Mouse (Mus musculus) cerebellum, adult 2 months (tissue): Measurements from ENCODE around the gene Gm9817. TPM values are rescaled to one million over a fixed set of nuclear protein-coding genes. Genes with fewer than 3 reads are reported as not detected.

Experiments used
- DNase-seq, 2 experiments: peaks; one replicate each; pipeline ENCODE4 v3.0.0; 2021
- H3K27ac ChIP-seq: fragments of 200-500 bp; 2 replicates; pipeline ENCODE4 v1.5.1; 2012; ENCODE audit warnings: low read length, control low read depth, inconsistent platforms; ENCODE audit not compliant: insufficient read depth
- H3K27me3 ChIP-seq: fragments of 200-500 bp; 2 replicates; pipeline ENCODE4 v1.6.1; 2012; ENCODE audit warnings: inconsistent platforms, mild to moderate bottlenecking, low read length, moderate library complexity; ENCODE audit not compliant: control insufficient read depth, insufficient read depth
- H3K4me1 ChIP-seq: fragments of 200-500 bp; 2 replicates; pipeline ENCODE4 v1.6.1; 2011; ENCODE audit warnings: low read length; ENCODE audit not compliant: control insufficient read depth, insufficient read depth
- H3K4me3 ChIP-seq: fragments of 200-500 bp; replicated peaks from 2 replicates; pipeline ENCODE3; 2011; ENCODE audit warnings: mild to moderate bottlenecking, low read depth, low read length, control low read depth; ENCODE audit not compliant: insufficient read depth
- CTCF ChIP-seq: fragments of 200-500 bp; IDR thresholded peaks from 2 replicates; pipeline ENCODE4 v1.5.1; 2011; ENCODE audit warnings: low read depth, mild to moderate bottlenecking, control low read depth, low read length, moderate library complexity, borderline replicate concordance; ENCODE audit not compliant: insufficient read depth
- POLR2A ChIP-seq: fragments of 200-500 bp; IDR thresholded peaks from 2 replicates; pipeline ENCODE4 v1.6.1; 2011; ENCODE audit warnings: low read length, control low read depth, borderline replicate concordance; ENCODE audit not compliant: insufficient read depth
- WGBS: fragments of 180-500 bp; shearing (Covaris S2); methylation state at CpG from one replicate; pipeline ENCODE4 v1.1.7; 2018; 5-methylcytosine and 5-hydroxymethylcytosine counted together
- polyA plus RNA-seq: library from polyadenylated mRNA; depleted of rRNA; stranded (reverse); fragments of >200 nt; gene quantifications from 2 replicates; pipeline ENCODE4 v1.2.3, GENCODE M21; 2012

Gene Gm9817
- polyA plus RNA-seq, 1 experiment = not detected

GRCm38 (mm10) chr13:45036417-45036816 lies 42.1 kb upstream of the Gm9817 start:
- H3K4me1 ChIP-seq = no peaks in the 10 kb centered on the region
- no peak for DNase-seq
- no peak overlapping the region for H3K4me3 ChIP-seq
- 57% methylated on average over 4 of the region's 4 CpGs for WGBS
- no peak for TF ChIP-seq CTCF
- no peak for TF ChIP-seq POLR2A
- no peaks in the 10 kb centered on the region for H3K27me3 ChIP-seq
- no peak overlapping the region for H3K27ac ChIP-seq

GRCm38 (mm10) chr13:45040195-45040594 lies 38.3 kb upstream of the Gm9817 start:
- DNase-seq = no peak
- 33% methylated on average over 4 of the region's 4 CpGs for WGBS

GRCm38 (mm10) chr13:45040741-45041140 lies 37.8 kb upstream of the Gm9817 start:
- Histone ChIP-seq H3K27ac (no peak overlapping the region), H3K4me1 (no peaks in the 10 kb centered on the region), H3K4me3 (no peak overlapping the region), H3K27me3 (no peaks in the 10 kb centered on the region)
- no peak for DNase-seq
- TF ChIP-seq CTCF (no peak), POLR2A (no peak)
- WGBS = 64% methylated on average over 7 of the region's 7 CpGs

More at GRCm38 (mm10) chr13:45040195-45040594, 38.3 kb upstream of the Gm9817 start:
- Histone ChIP-seq H3K27me3 (no peaks in the 10 kb centered on the region), H3K4me1 (no peaks in the 10 kb centered on the region), H3K4me3 (no peak overlapping the region), H3K27ac (no peak overlapping the region)
- TF ChIP-seq POLR2A = no peak
- no peak for TF ChIP-seq CTCF

GRCm38 (mm10) chr13:45043466-45043865 lies 35.0 kb upstream of the Gm9817 start:
- TF ChIP-seq CTCF (no peak), POLR2A (no peak)
- Histone ChIP-seq H3K4me3 (no peak overlapping the region), H3K27me3 (no peaks in the 10 kb centered on the region), H3K4me1 (no peaks in the 10 kb centered on the region), H3K27ac (no peak overlapping the region)
- 92% methylated on average over 3 of the region's 3 CpGs for WGBS
- no peak for DNase-seq

GRCm38 (mm10) chr13:45049261-45050020 lies 29.1 kb upstream of the Gm9817 start:
- no peaks in the 10 kb centered on the region for H3K27me3 ChIP-seq
- H3K27ac ChIP-seq = no peak overlapping the region
- no peak overlapping the region for H3K4me3 ChIP-seq
- H3K4me1 ChIP-seq = no peaks in the 10 kb centered on the region
- WGBS = 38% methylated on average over 7 of the region's 7 CpGs
- DNase-seq = no peak
- TF ChIP-seq CTCF (no peak), POLR2A (no peak)

GRCm38 (mm10) chr13:45052805-45053204 lies 25.7 kb upstream of the Gm9817 start:
- Histone ChIP-seq H3K27me3 (no peaks in the 10 kb centered on the region), H3K4me1 (no peaks in the 10 kb centered on the region), H3K4me3 (no peak overlapping the region), H3K27ac (no peak overlapping the region)
- no peak for TF ChIP-seq POLR2A
- no peak for TF ChIP-seq CTCF
- no peak for DNase-seq
- WGBS = 86% methylated on average over 7 of the region's 7 CpGs

- H3K4me3 ChIP-seq = no peak overlapping the region
- H3K27me3 ChIP-seq = no peaks in the 10 kb centered on the region
- no peak for DNase-seq
- no peak overlapping the region for H3K27ac ChIP-seq
- 29% methylated on average over 3 of the region's 3 CpGs for WGBS
- TF ChIP-seq POLR2A = no peak
- no peak for TF ChIP-seq CTCF
- H3K4me1 ChIP-seq = no peaks in the 10 kb centered on the region
Measured at GRCm38 (mm10) chr13:45053843-45054242, 24.6 kb upstream of the Gm9817 start.

- DNase-seq = peak in 1 of 2 experiments; percentile 3
- TF ChIP-seq CTCF (no peak), POLR2A (no peak)
- no peak overlapping the region for H3K27ac ChIP-seq
- WGBS = 16% methylated on average over 17 of the region's 17 CpGs
- H3K4me3 ChIP-seq = peak overlapping the region; percentile 49
- no peaks in the 10 kb centered on the region for H3K27me3 ChIP-seq
- H3K4me1 ChIP-seq = peaks cover 5% of the 10 kb centered on the region; the same call in 1 of the 2 replicates
Measured at GRCm38 (mm10) chr13:45059206-45059605, 19.3 kb upstream of the Gm9817 start.
